Mouse (Mus musculus): ENCODE results near the gene Spi1.

GRCm38 (mm10) chr2:91077957-91078313 is 4.3 kb upstream of the Spi1 start:
- no peak for TF ChIP-seq CHD2 (IDR thresholded peaks at IDR 0.05; ENCODE audit: low read depth, low read length)
- TF ChIP-seq MAFK (IDR thresholded peaks at IDR 0.05; ENCODE audit: insufficient read depth, low read depth, low read length) = no peak
- no peak for TF ChIP-seq HCFC1 (IDR thresholded peaks at IDR 0.05; ENCODE audit: borderline replicate concordance, insufficient read depth, low read length)
- TF ChIP-seq ZNF384 (IDR thresholded peaks at IDR 0.05; ENCODE audit: low read depth, low read length) = no peak

Measured in ES-E14 (cell line).